Mouse (Mus musculus): ENCODE measurements around the gene Tmem184c.

GRCm38 (mm10) chr8:77584174-77584573 lies 26.3 kb downstream of the Tmem184c start:
- TF ChIP-seq CTCF (IDR thresholded peaks at IDR 0.05), result no peak
- no peak for TF ChIP-seq EP300 (IDR thresholded peaks at IDR 0.05)

All from lung, postnatal 0 days (tissue).